Mouse (Mus musculus) hindbrain, embryonic 16.5 days (tissue): ENCODE results near the gene Pdzd4. TPM values are rescaled to one million over a fixed set of nuclear protein-coding genes. Genes with fewer than 3 reads are reported as not detected.
A peak's percentile ranks its signal among the peaks of the same experiment; 100 is the strongest.

Source experiments
- ATAC-seq: fragments of 200-750 bp; cut with Nextera tagmentation; 2 replicates; pipeline ENCODE4 v1.8.0; 2017; ENCODE audit warnings: moderate TSS enrichment, moderate library complexity
- H3K27ac ChIP-seq: fragments of 300-500 bp; sonication (generic); 2 replicates; pipeline ENCODE4 v1.5.1; 2014; ENCODE audit warnings: low read depth, mild to moderate bottlenecking, control low read depth, low read length, moderate library complexity
- H3K27me3 ChIP-seq: fragments of 300-500 bp; sonication (generic); replicated peaks from 2 replicates; pipeline ENCODE4 v1.6.1; 2014; ENCODE audit warnings: low read length; ENCODE audit not compliant: control insufficient read depth, insufficient read depth
- H3K36me3 ChIP-seq: fragments of 300-500 bp; sonication (generic); 2 replicates; pipeline ENCODE4 v1.6.1; 2014; ENCODE audit warnings: mild to moderate bottlenecking, low read length, moderate library complexity, mixed read lengths; ENCODE audit not compliant: control insufficient read depth, insufficient read depth
- H3K4me1 ChIP-seq: fragments of 300-500 bp; sonication (generic); 2 replicates; pipeline ENCODE4 v1.6.1; 2014; ENCODE audit warnings: low read depth, low read length; ENCODE audit not compliant: control insufficient read depth, insufficient read depth
- H3K4me2 ChIP-seq: fragments of 300-500 bp; sonication (generic); 2 replicates; pipeline ENCODE4 v1.6.1; 2014; ENCODE audit warnings: mild to moderate bottlenecking, low read length, control low read depth, moderate library complexity
- H3K4me3 ChIP-seq: fragments of 300-500 bp; sonication (generic); 2 replicates; pipeline ENCODE4 v1.5.1; 2014; ENCODE audit warnings: mild to moderate bottlenecking, low read length, control low read depth, moderate library complexity
- H3K9ac ChIP-seq: fragments of 300-500 bp; sonication (generic); 2 replicates; pipeline ENCODE4 v1.6.1; 2014; ENCODE audit warnings: low read depth, mild to moderate bottlenecking, control low read depth, low read length, moderate library complexity
- H3K9me3 ChIP-seq: fragments of 300-500 bp; sonication (generic); 2 replicates; pipeline ENCODE4 v1.6.1; 2014; ENCODE audit warnings: mild to moderate bottlenecking, low read length, moderate library complexity; ENCODE audit not compliant: control insufficient read depth
- WGBS: fragments of 180-500 bp; shearing (Covaris S2); extraction: QIAGEN DNeasy Blood & Tissue Kit; methylation state at CpG from one replicate; pipeline ENCODE4 v1.1.7; 2014; 5-methylcytosine and 5-hydroxymethylcytosine counted together
- polyA plus RNA-seq: library from polyadenylated mRNA; unstranded; fragments of >200 nt; fragmentation: Nextera tagmentation; extraction: Ambion mirVana; gene quantifications from 2 replicates; pipeline ENCODE4 v1.2.1, GENCODE M21; 2015

Gene Pdzd4
- polyA plus RNA-seq, 1 experiment from 2014 or later: 3.1 TPM

- Histone ChIP-seq H3K36me3 (no peaks in the 10 kb centered on the region), H3K4me3 (no peak overlapping the region), H3K27ac (no peak overlapping the region), H3K27me3 (no peaks in the 10 kb centered on the region), H3K9me3 (no peaks in the 10 kb centered on the region), H3K9ac (no peak overlapping the region), H3K4me2 (no peak overlapping the region), H3K4me1 (no peaks in the 10 kb centered on the region)
- WGBS: 76% methylated on average over 1 of the region's 1 CpGs
- 0 out of 2 replicates have a peak, but pooled peaks have one; percentile 54 for ATAC-seq
These were observed 59.5 kb downstream of the Pdzd4 start for GRCm38 (mm10) chrX:73765311-73765710.

DNA sequence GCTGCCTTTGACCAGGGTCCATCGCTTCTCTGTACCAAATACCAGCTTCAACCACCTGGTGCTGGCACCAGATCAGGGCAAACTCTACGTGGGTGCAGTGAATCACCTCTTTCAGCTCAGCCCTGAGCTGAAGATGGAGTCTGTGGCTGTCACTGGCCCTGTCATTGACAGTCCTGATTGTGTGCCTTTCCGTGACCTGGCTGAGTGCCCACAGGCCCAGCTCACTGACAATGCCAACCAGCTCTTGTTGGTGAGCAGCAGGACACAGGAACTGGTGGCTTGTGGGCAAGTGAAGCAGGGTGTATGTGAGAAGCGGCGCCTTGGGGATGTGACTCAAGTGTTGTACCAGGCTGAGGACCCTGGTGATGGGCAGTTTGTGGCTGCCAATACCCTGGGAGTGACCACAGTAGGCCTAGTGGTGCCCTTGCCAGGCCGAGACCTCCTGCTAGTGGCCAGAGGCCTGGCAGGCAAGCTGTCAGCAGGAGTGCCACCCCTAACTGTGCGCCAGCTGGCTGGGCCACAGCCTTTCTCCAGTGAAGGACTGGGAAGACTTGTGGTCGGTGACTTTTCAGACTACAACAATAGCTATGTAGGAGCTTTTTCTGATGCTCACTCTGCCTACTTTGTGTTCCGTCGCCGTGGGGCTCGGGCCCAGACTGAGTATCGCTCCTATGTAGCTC, 66.0 kb downstream of the Pdzd4 start:
- no peak overlapping the region for H3K4me2 ChIP-seq
- no peak overlapping the region for H3K4me3 ChIP-seq
- H3K27ac ChIP-seq: no peak overlapping the region
- ATAC-seq: peak; percentile 61; the same call in 1 of the 2 replicates
- no peaks in the 10 kb centered on the region for H3K4me1 ChIP-seq
- H3K27me3 ChIP-seq: no peaks in the 10 kb centered on the region
- no peak overlapping the region for H3K9ac ChIP-seq
- no peaks in the 10 kb centered on the region for H3K36me3 ChIP-seq
- H3K9me3 ChIP-seq: no peaks in the 10 kb centered on the region
- WGBS: 81% methylated on average over 13 of the region's 13 CpGs

GRCm38 (mm10) chrX:73756334-73757140, 68.2 kb downstream of the Pdzd4 start, which contains the start of gene Plxnb3:
Gene Plxnb3 (plus strand): TSS chrX:73757090.
- H3K4me1 ChIP-seq: no peaks in the 10 kb centered on the region
- peak; percentile 63; the same call in 1 of the 2 replicates for ATAC-seq
- H3K27ac ChIP-seq: no peak within 1 kb of the TSS
- no peak within 1 kb of the TSS for H3K9ac ChIP-seq
- no peaks in the 10 kb centered on the region for H3K27me3 ChIP-seq
- no peak within 1 kb of the TSS for H3K4me3 ChIP-seq
- no peaks in the 10 kb centered on the region for H3K9me3 ChIP-seq
- 64% methylated on average over 5 of the region's 5 CpGs for WGBS
- H3K36me3 ChIP-seq: no peaks in the 10 kb centered on the region
- no peak within 1 kb of the TSS for H3K4me2 ChIP-seq

GRCm38 (mm10) chrX:73748977-73749376, 75.8 kb downstream of the Pdzd4 start:
- ATAC-seq: no peak
- WGBS: 94% methylated on average over 1 of the region's 1 CpGs
- H3K4me2 ChIP-seq: no peak overlapping the region
- no peak overlapping the region for H3K9ac ChIP-seq
- H3K27me3 ChIP-seq: no peaks in the 10 kb centered on the region
- no peak overlapping the region for H3K27ac ChIP-seq
- no peaks in the 10 kb centered on the region for H3K4me1 ChIP-seq
- H3K9me3 ChIP-seq: no peaks in the 10 kb centered on the region
- H3K4me3 ChIP-seq: no peak overlapping the region
- H3K36me3 ChIP-seq: no peaks in the 10 kb centered on the region

GRCm38 (mm10) chrX:73744774-73745481, 79.8 kb downstream of the Pdzd4 start:
- Histone ChIP-seq H3K9me3 (no peaks in the 10 kb centered on the region), H3K36me3 (no peaks in the 10 kb centered on the region), H3K9ac (no peak overlapping the region), H3K27ac (no peak overlapping the region), H3K4me1 (no peaks in the 10 kb centered on the region), H3K4me2 (no peak overlapping the region), H3K27me3 (no peaks in the 10 kb centered on the region), H3K4me3 (no peak overlapping the region)
- ATAC-seq: no peak
- 83% methylated on average over 1 of the region's 1 CpGs for WGBS

Other genes with a start within 250 kb of the Pdzd4 start
- gene Dusp9, start 185.6 kb downstream of the Pdzd4 start, polyA plus RNA-seq: 0.67 and 0.84 TPM in 2 replicates
- 176 and 194 TPM in 2 replicates for gene Pnck, start 164.9 kb downstream of the Pdzd4 start, polyA plus RNA-seq
- 6.0 and 7.1 TPM in 2 replicates for gene Slc6a8, start 151.8 kb downstream of the Pdzd4 start, polyA plus RNA-seq
- 144 and 154 TPM in 2 replicates for gene Bcap31, start 108.8 kb downstream of the Pdzd4 start, polyA plus RNA-seq
- 13.1 and 13.2 TPM in 2 replicates for gene Abcd1, start 108.4 kb downstream of the Pdzd4 start, polyA plus RNA-seq
- gene Plxnb3, start 67.9 kb downstream of the Pdzd4 start, polyA plus RNA-seq: 0.90 and 1.2 TPM in 2 replicates
- gene Srpk3, start 50.6 kb downstream of the Pdzd4 start, polyA plus RNA-seq: 1.9 and 4.4 TPM in 2 replicates
- 275 and 285 TPM in 2 replicates for gene Idh3g, start 38.1 kb downstream of the Pdzd4 start, polyA plus RNA-seq
- gene Ssr4, start 37.9 kb downstream of the Pdzd4 start, polyA plus RNA-seq: 145 and 162 TPM in 2 replicates
- gene Avpr2, start 67.1 kb upstream of the Pdzd4 start, polyA plus RNA-seq: 0.11 and 0.20 TPM in 2 replicates
- gene L1cam, start 71.1 kb upstream of the Pdzd4 start, polyA plus RNA-seq: 109 and 139 TPM in 2 replicates
- gene Arhgap4, start 96.9 kb upstream of the Pdzd4 start, polyA plus RNA-seq: 2.7 TPM in 2 replicates
- 89.5 and 92.9 TPM in 2 replicates for gene Naa10, start 97.0 kb upstream of the Pdzd4 start, polyA plus RNA-seq
- 15.2 and 16.8 TPM in 2 replicates for gene Renbp, start 105.9 kb upstream of the Pdzd4 start, polyA plus RNA-seq
- 38.1 and 44.2 TPM in 2 replicates for gene Hcfc1, start 141.4 kb upstream of the Pdzd4 start, polyA plus RNA-seq
- gene Irak1, start 198.9 kb upstream of the Pdzd4 start, polyA plus RNA-seq: 38.4 and 48.5 TPM in 2 replicates